Mouse (Mus musculus): Measurements from ENCODE around the gene Lrp4.

Lrp4 gene

DNA sequence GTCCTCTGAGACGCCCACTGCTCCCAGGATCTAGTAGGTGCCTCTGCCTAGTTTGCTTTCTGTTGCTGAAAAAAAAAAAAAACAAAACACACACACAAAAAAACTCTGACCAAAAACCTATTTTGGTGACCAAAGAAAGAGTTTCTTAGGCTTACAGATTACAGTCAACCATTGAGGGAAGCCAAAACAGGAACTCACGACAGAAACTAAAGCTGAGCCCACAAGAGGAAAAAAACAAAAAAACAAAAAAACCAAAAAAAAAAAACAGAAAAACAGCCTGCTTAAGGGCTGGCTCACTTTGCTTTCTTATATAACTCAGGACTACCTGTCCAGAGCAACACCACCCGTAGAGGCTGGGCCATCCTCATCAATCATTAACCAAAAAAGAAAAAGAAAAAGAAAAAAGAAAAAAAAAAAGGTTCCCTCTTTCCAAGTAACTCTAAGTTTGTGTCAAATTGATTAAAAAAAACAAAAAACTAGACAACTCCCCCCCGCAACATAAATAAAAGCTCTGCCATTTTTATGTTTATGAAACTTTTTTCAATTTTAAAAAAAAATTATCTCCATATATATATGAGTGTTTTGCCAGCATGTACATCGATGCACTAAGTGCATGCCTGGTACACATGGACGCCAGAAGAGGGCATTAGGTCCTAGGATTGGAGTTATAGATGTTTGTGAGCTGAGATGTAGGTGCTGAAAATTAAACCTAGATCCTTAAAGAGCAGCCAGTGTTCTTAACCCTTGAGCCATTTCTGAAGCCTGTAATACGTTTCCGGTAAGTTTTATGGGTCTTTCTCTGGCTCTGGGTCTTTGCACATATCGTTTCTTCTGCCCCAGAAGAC is 3.9 kb upstream of the Lrp4 start:
- in situ Hi-C loops (cut with MboI, MseI) = no loop called here

GRCm38 (mm10) chr2:91454434-91454833 is 2.9 kb upstream of the Lrp4 start:
- in situ Hi-C loops (cut with MboI, MseI) = no loop called here

- in situ Hi-C loops (cut with MboI, MseI) = no loop called here
These were observed 1.5 kb upstream of the Lrp4 start for GRCm38 (mm10) chr2:91455826-91456225.

GRCm38 (mm10) chr2:91456491-91457100 is 715 bp upstream of the Lrp4 start:
- in situ Hi-C loops (cut with MboI, MseI) = no loop called here

DNA sequence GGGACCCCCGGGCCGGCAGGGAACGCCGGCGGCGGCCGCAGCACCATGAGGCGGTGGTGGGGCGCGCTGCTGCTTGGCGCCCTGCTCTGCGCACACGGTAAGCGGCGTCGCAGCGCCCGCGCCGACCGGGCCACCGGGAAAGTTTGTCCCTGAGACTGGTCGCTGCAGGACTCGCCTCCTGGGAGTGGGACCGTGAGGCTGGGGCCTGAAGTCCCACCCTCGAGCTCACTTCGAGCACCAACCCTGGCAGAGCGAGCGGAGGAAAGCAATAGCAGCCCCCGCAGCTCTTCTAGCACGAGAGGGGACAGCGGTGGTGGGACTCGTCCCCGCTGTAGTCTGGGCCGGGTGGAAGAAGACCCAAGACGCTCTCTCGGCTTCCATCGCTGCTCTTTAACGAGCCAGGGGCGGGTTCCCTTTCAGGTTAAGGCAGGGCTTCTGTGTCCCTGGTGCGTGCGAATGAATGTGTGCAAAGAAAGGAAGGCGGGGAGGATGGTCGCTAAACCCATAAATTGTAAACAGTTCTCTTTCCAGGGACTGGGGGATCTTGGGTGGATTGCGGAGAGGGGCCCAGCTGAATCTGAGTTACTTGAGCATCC is 443 bp downstream of the Lrp4 start:
- in situ Hi-C loops (cut with MboI, MseI) = no loop called here

DNA sequence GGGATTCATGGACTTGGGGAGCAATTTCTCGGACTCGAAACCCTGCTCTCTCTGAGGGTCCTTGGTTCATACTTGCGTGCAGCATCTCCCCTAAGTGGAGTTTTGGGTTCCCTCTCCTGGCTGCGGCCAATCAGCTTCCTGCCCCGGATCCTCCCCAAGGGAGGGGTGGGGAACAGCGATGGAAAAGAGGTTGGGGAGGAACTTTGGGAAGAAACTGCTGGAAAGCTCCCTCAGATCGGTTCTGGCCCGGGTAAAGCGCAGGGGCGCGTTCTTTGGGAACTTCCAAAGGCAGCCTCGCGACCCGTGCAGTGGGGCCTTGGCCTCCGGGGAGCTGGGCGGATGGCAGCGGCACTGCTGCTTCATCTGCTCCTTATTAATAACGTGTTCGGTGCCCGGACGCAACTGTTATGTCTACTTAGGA is 951 bp downstream of the Lrp4 start:
- in situ Hi-C loops (cut with MboI, MseI) = no loop called here

DNA sequence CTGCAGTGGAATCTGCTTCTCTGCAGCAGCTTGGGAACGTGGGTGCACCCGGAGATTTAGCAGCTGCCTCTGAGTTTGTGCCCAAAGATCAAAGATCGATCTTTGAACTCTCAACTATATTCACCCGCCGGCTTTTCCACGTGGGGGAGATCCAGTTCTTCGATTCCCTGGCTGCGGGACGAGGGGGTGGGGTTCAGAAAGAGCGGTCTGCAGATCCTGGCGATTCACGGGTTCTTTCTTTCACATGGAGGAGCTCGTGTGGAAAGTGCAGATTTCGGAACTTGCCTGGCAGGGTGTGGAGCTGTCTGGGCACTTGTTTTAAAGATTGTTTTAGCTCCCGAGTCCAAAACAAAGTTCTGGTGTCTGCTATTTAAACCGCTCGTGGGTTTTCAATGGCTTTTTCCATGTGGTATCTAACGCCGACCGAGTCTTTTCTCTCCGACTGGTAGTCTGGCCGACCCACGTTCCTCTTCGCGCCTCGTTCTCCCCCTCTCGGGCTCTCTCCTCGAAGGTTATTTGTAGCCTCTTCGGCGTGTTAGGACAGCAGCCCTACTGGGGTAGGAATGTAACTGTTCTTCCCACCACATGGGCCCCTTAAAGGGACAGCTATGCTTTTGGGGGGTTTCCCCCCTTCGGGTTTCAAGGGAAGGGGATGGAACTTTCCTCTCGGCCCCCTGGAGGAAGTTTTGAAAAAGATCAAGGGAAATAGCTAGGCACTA is 1.5 kb downstream of the Lrp4 start:
- in situ Hi-C loops (cut with MboI, MseI) = no loop called here

GRCm38 (mm10) chr2:91460076-91460475 is 2.8 kb downstream of the Lrp4 start:
- in situ Hi-C loops (cut with MboI, MseI) = no loop called here

GRCm38 (mm10) chr2:91460771-91461170 is 3.5 kb downstream of the Lrp4 start:
- in situ Hi-C loops (cut with MboI, MseI) = no loop called here

GRCm38 (mm10) chr2:91461341-91461740 is 4.0 kb downstream of the Lrp4 start:
- in situ Hi-C loops (cut with MboI, MseI) = no loop called here

- in situ Hi-C loops (cut with MboI, MseI) = no loop called here
These were observed 4.9 kb downstream of the Lrp4 start for GRCm38 (mm10) chr2:91462196-91462595.

GRCm38 (mm10) chr2:91462681-91463080 is 5.4 kb downstream of the Lrp4 start:
- in situ Hi-C loops (cut with MboI, MseI) = no loop called here

DNA sequence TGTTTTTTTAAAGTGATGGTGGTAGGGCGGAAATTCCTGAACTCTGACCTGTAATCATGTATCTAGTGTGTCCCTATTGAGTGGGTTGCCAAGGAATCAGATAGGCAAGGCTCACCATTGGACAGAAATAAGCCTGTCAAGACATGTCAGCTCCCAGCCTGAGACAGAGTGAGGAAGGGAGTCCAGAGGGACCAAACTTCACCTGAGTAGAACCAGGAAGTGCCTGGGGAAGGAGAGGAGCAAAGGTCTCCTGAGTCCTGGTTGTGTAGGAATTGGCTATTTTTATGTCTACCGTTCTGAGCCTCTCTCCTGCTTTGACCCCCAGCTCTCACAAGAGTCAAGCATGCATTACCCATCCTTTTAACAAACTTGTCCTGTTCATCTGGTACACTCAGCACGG is 8.6 kb downstream of the Lrp4 start:
- in situ Hi-C loops (cut with MboI, MseI) = no loop called here

DNA sequence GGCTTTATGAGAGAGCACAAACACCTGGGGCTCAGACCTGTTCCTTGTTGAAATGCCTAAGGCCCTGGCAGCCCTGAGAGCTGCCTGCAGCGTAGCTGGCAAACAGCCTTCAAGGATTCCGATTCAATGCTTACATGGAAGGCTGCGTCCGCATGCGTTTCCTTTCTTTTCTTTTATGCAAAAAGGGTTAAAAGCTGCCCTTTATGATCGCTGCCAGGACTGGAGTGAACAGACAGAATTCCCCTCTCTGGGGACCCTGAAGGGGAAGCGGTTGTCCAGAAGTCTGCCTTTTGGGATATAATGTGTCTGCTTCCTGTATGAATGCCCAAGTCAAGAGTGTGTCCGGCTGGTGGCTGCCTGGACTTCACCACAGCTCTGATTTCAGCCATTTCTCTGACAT is 10.3 kb downstream of the Lrp4 start:
- in situ Hi-C loops (cut with MboI, MseI) = no loop called here

DNA sequence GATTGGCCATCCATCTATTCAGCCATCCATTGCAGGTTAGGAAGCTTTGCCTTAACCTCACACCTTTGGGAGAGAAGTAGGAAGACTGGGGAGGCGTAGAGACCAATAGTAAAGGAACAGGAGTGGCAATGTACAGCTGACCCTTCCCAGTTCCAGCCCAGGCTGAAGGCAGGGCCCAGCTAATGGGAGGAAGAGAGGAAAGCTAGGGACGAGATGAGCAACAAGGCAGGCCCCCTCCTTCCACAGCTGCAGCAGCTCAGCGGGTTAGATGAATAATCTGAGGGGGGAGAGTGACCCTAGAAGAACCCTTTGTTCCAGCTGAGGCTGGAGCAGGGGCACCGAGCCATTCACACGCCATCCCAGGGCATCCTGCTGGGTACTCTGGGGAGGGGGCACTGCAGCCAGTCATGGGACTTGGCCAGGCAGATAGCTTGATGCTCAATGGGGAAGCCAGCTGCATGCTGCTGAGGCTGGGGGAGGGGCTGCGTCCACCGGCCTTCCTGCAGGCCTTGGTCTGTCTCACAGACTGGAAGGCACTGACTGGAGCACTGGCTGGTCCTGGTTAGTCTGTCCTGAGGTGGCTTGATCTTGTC is 12.8 kb downstream of the Lrp4 start:
- in situ Hi-C loops (cut with MboI, MseI) = loop anchor here in 1 of 2 experiments (5.0 kb wide), 1 partner anchor 338 kb away; no protein-coding TSS in a partner anchor

- in situ Hi-C loops (cut with MboI, MseI) = loop anchor here in 1 of 2 experiments (5.0 kb wide), 1 partner anchor 342 kb away; no protein-coding TSS in a partner anchor
These were observed 17.0 kb downstream of the Lrp4 start for GRCm38 (mm10) chr2:91474358-91474757.

GRCm38 (mm10) chr2:91475791-91476190 is 18.5 kb downstream of the Lrp4 start:
- in situ Hi-C loops (cut with MboI, MseI) = no loop called here

DNA sequence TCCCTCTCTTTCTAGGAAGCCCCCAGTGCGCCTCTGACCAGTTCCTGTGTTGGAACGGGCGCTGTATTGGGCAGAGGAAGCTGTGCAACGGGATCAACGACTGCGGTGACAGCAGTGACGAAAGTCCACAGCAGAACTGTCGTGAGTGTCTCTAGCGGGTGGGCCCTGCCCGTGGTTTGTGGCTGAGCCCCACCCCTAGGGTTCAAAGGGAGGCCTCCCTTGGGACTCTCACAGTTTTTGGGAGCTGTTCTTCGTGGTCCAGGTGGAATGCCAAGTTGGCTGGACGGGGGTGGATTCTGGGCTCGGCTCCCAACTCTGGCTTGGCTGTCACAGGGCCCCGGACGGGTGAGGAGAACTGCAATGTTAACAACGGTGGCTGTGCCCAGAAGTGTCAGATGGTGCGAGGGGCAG is 18.9 kb downstream of the Lrp4 start:
- in situ Hi-C loops (cut with MboI, MseI) = no loop called here

GRCm38 (mm10) chr2:91476841-91477240 is 19.5 kb downstream of the Lrp4 start:
- in situ Hi-C loops (cut with MboI, MseI) = no loop called here

GRCm38 (mm10) chr2:91480399-91480801 is 23.1 kb downstream of the Lrp4 start:
- in situ Hi-C loops (cut with MboI, MseI) = loop anchor here (5.0 kb wide), 2 partner anchors 188 to 198 kb away; no protein-coding TSS in a partner anchor

DNA sequence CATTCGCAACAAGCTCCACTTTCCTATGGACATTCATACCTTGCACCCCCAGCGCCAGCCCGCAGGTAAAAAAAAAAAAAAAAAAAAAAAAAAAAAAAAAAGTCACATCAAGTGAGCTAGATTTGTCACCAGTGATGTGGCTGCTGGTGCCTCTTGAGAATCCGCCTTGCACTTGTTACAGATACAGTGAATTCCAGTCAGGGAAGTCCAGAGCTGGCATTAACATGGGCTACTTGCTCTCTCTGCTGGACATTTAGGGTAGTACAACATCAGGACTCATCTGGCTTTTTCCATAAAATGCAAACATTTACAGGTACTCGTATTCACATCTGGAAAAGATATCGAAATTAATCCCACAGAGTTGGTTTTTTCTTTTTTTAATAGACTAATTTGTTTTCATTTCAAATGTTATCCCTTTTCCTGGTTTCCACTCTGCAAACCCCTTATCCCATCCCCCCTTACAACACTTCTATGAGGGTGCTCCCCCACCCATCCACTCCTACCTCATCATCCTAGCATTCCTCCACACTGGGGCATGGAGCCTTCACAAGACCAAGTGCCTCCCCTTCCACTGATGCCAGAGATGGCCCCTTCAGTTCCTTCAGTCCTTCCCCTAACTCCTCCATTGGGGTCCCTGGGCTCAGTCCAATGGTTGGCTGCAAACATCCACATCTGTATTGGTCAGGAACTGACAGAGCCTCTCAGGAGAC is 23.6 kb downstream of the Lrp4 start:
- in situ Hi-C loops (cut with MboI, MseI) = loop anchor here (5.0 kb wide), 2 partner anchors 189 to 199 kb away; no protein-coding TSS in a partner anchor
